Mouse (Mus musculus) thymus, postnatal 14 days (tissue): ENCODE results near the gene Tmem243.

Source experiments
- DNase-seq: peaks from one replicate; pipeline ENCODE4 v3.0.0; 2021

The Tmem243 gene

GRCm38 (mm10) chr5:9100207-9100848, at the start of gene Tmem243:
Tmem243 (plus strand) TSS chr5:9100668.
- peak; percentile 82 for DNase-seq

DNA sequence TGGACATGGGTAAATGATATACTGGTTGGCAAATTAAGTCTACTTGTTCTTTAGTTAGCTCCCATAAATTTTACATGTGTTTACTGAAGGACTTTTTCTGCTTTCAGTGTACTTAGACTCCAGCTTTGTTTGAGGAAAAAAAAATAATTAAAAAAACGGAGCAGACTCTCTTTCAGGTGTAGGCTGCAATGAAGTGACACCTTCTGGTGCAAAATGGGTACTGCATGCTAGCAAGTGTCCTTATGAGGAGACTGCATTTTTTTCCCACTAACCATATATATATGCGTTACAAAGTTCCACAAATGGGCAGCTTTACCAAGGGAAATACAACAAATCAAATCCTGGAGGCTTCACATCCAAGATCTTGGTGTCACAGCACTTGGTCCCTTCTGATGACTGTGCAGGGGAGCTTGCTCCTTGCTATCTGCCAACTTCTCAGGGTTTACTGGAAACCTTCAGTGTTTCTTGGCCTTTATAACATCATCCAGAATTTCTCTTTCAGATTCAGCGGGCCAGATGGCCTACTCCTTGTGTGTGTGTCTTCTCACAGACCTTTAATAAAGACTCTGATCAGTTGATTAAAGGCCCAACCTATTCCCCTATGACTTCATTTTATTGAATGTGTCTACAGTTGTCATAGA, 44.3 kb upstream of the Tmem243 start:
- DNase-seq = peak; percentile 73

DNA sequence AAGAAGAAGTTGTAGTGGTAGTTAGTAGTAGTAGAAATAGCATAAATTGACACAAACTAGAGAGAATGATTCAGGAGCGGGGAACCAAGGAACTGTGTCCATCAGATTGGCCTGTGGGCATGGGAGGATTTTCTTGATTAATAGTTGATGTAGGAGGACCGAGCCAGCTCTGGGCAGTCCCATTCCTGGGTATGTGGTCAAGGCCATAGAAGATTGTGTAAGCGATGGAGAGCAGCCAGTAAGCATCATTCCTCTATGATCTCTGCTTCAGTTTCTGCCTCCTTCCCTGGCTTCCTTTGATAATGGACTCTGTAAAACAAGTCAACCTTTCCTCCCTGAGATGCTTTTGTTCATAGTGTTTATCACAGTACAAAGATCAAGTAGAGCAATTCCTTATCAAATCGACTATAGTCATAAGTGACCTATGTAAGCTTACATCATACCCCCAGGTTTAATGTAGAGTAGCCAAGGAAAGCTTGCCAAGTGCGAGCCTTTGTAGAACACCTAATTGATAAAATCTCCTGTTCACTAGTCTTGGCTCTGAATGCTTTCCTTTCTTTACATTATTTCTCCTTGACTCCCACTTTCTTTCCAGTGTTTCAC, 43.1 kb upstream of the Tmem243 start:
- no peak for DNase-seq

DNA sequence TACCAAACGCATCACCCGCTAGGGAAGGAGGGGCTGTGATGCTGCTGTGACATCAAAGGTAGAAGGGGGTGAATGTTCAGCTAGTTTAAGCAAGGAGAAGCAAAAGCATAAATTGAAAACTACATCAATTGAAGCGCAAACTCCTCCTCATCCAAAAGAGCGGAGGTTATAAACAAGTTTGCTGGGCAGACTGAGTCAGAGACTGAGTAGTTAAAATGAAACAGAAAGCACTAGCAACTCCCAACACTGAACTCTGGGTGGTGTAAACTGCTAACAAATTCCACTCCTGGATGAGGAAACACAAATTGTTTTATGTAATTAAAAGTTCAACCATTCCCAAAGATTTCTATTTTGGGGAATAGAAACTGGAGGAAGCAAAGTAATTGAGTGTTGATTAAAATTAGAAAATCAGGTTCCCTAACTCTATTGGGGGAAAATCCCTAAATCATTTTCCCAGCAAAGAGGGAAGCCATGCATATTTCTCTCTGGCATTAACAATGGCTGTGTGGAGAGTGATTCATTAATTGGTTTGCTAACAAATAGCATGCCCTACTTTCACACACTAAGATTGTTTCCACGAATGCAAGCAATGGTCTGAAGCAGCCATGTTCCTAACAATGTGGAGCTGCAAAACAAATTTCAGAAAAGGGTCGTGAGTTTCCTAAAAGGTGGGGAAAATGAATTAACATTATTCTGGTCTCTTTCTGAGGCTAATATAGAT, 41.0 kb upstream of the Tmem243 start:
- no peak for DNase-seq

- DNase-seq = no peak
These were observed 40.2 kb upstream of the Tmem243 start for GRCm38 (mm10) chr5:9060228-9060627.

DNA sequence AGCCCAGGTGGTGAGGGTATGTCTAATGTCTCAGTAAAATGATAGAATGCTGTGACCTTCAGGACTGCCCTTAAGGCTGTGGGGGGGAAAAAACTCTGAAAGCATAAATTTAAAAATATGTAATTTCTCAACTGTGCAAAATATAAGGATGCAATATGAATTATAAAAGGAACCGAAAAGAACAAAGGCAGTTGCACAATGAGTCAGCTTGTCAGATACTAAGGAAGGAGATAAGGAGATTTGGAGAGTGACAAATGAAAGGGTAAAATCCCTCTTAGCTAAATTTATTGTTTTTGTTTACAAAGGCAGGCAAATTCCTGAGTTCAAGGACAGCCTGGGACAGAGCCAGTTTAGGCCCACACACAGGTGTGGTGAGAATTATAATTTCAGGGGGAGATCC, 36.3 kb upstream of the Tmem243 start:
- DNase-seq = no peak

DNA sequence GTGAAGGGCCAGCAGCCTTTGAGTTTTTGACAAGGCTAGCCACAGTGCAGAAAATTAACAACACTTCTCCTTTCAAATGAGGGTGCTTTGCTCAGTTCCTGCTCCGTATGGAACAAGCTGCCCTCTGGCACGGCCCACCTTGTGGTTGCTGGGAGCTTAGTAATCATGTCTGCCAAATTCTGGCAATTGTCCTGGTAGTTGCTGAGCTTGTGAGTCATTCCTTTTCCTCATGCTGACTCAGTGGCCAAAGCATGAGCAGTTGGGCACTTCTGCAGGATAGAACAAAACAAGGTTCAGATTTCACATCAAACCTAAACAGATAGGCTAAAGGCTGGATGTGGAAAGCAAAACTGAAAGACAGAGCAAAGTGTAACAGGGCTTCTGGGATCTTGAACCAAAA, 31.6 kb upstream of the Tmem243 start:
- DNase-seq = no peak

GRCm38 (mm10) chr5:9069599-9070209, 30.8 kb upstream of the Tmem243 start:
- no peak for DNase-seq

DNA sequence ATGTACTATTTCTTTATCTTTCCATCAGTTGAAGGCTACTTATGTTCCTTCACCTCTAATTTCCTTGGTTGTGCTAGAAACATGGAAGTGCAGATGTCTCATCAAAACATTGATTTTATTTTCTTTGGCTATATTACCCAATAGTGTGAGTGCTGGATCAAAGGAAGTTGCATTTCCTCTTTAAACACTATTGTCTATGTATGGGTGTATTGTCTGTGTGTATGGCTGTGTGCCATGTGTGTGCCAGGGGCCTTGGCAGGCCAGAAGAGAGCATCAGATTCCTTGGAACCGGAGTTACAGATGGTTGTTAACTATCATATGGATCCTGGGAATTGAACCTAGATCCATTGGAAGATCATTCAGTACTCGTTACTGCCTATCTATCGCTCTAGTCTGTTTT, 29.1 kb upstream of the Tmem243 start:
- DNase-seq = no peak

DNA sequence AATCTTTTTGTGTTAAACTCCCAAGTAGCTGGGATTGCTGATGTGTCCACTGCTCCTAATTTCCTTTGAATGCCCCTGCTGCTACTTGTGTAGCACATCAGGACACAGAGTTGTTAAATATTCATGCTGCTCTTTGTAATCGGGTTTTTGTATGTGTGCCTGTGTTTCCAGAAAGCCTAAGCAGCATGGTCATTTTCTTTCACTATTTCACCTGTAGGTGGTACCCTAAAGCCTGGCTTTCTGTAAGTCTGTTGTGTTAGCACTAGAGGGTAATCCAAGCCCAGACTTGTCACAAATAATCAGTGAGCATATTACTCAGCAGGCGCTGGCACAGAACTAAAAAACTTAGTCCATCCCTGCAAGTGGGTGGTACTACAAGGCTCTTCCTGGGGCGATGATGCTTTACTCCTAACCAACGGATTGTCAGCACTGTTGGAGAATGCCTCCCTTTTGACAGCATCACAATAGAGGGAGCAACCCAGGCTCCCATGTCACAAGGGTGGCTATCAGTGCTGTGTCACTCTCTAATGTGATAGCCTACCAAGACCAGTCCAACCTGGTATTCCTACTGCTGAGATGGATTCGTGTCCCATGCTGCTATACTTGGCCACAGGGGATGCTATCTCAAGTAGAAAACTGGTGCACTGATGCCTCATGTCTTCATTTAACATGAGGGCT, 27.2 kb upstream of the Tmem243 start:
- peak; percentile 11 for DNase-seq

- DNase-seq = no peak
These were observed 20.5 kb upstream of the Tmem243 start for GRCm38 (mm10) chr5:9079773-9080501.

DNA sequence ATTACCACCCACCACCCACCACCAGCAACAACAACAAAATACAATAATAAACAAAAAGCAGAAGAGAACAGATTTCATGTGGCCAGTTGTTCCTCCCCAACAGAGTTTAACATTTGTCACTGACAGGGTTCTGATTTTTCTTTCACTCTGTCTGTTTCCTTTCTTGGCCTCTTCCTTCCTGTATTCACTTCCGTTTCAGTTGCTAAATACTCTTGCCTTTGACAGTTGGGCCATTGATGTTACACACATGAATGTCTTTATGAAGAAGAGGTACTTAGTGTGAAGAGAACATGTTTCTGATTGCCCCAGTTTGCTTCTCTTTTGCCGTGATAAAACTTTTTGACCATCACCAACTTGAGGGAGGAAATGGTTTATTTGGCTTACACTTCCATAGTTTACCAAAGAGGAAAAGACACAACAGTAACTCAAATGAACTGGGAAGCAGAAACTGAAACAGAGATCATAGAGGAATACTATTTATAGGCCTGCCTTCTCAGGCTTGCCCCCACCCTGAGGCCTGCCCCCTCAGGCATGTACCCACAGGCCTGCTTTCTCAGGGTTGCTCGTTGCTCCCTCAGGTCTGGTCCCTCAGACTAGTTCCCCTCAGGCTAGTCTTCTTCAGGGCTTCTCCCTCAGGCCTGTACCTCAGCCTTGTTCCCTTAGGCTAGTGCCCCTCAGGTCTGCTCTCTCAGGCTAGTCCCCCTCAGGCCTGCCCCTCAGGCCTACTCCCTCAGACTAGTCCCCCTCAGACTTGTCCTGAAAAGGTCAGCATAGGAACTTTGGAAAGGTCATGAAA, 13.3 kb upstream of the Tmem243 start:
- DNase-seq = no peak

GRCm38 (mm10) chr5:9090493-9091106, 9.9 kb upstream of the Tmem243 start:
- DNase-seq = no peak

DNA sequence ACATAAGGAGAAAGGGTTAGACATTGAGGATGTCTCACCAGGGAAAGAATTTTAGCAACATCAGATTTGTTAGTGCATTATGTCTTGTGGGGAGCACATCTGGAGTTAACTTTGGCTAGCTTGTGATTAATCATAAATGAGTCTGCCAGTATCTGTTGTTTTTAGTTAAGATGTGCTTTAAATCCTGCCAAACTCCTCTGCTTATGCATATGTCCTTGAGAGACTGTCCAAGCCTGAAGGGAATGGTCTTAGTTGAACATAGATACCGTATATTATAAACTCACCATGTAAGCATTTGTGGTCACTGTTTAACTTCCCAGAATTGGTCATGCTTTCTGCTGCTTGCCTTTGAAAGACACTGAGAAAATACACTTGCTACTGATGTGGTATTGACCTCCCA, 7.8 kb upstream of the Tmem243 start:
- DNase-seq = no peak

GRCm38 (mm10) chr5:9093490-9093889, 7.0 kb upstream of the Tmem243 start:
- no peak for DNase-seq

DNA sequence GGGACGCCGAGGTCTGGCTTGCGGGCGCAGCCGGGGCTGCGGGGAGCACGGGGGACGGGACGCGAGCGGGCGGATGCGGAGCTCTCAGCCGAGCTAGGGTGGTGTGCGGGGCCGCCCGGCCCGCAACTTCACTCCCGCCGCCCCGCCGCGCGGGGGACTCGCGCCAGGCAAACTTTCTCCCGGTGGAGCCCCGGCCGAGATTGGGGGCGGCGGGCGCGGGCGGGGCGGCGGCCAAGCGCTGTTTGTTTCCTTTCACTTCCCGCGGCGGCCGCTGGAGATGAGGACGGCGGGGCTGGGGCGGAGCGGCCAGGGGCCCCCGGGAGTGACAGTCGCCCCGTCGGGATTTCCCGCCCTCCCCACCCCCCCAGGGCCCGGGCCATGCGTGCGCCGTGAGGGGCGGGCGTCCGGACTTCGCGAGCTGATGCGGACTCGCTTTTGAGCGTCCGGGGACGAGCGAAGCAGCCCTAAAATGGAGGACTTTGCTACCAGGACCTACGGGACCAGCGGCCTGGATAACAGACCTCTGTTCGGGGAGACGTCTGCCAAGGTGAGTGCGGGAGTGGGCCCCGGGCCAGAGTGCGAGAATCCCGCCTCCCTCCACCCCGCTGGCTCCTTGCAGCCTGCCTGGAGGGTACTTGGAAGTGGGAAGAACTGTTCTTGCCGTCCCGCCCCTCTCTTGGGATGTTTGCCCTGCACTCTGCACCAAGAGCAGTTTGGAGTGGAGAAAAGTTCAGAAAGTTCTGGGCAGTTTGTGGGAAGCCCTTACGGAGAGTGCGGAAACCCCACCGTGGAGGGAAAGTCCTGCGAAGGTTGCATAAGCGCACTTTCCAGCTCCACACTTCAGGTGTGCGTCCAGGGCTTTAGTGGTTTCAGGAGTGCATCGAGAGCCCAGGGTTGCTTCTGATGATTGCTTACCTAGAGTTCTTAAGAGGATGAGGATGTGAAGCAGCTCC, 657 bp downstream of the Tmem243 start:
- DNase-seq = no peak

- DNase-seq = no peak
These were observed 2.2 kb downstream of the Tmem243 start for GRCm38 (mm10) chr5:9102696-9103095.

- DNase-seq = no peak
These were observed 3.5 kb downstream of the Tmem243 start for GRCm38 (mm10) chr5:9103958-9104357.

GRCm38 (mm10) chr5:9106806-9107205, 6.3 kb downstream of the Tmem243 start:
- no peak for DNase-seq
